Mouse (Mus musculus) liver, embryonic 12.5 days (tissue): ENCODE measurements around the gene Olfr513. TPM values are rescaled to one million over a fixed set of nuclear protein-coding genes. Genes with fewer than 3 reads are reported as not detected.

Source experiments
- ATAC-seq: fragments of 200-750 bp; cut with Nextera tagmentation; 2 replicates; pipeline ENCODE4 v1.8.0; 2017; ENCODE audit warnings: moderate number of reproducible peaks, mild to moderate bottlenecking, moderate library complexity
- H3K27ac ChIP-seq: fragments of 300-500 bp; sonication (generic); 2 replicates; pipeline ENCODE4 v1.5.1; 2016; ENCODE audit warnings: mild to moderate bottlenecking
- H3K27me3 ChIP-seq: fragments of 300-500 bp; sonication (generic); replicated peaks from 2 replicates; pipeline ENCODE4 v1.6.1; 2016; ENCODE audit warnings: mild to moderate bottlenecking, moderate library complexity
- H3K36me3 ChIP-seq: fragments of 300-500 bp; sonication (generic); 2 replicates; pipeline ENCODE4 v1.6.1; 2016; ENCODE audit warnings: mild to moderate bottlenecking, moderate library complexity
- H3K4me1 ChIP-seq: fragments of 300-500 bp; sonication (generic); 2 replicates; pipeline ENCODE4 v1.6.1; 2016
- H3K4me2 ChIP-seq: fragments of 300-500 bp; sonication (generic); 2 replicates; pipeline ENCODE4 v1.6.1; 2016; ENCODE audit warnings: mild to moderate bottlenecking, moderate library complexity
- H3K4me3 ChIP-seq: fragments of 300-500 bp; sonication (generic); 2 replicates; pipeline ENCODE4 v1.5.1; 2016; ENCODE audit warnings: mild to moderate bottlenecking, moderate library complexity
- H3K9ac ChIP-seq: fragments of 300-500 bp; sonication (generic); 2 replicates; pipeline ENCODE4 v1.6.1; 2016; ENCODE audit warnings: mild to moderate bottlenecking, moderate library complexity
- H3K9me3 ChIP-seq: fragments of 300-500 bp; sonication (generic); replicated peaks from 2 replicates; pipeline ENCODE4 v1.6.1; 2016; ENCODE audit warnings: mild to moderate bottlenecking, moderate library complexity
- WGBS: fragments of 180-500 bp; shearing (Covaris S2); methylation state at CpG from one replicate; pipeline ENCODE4 v1.1.7; 2016; ENCODE audit not compliant: insufficient replicate concordance; 5-methylcytosine and 5-hydroxymethylcytosine counted together
- polyA plus RNA-seq: library from polyadenylated mRNA; unstranded; fragments of >200 nt; fragmentation: Nextera tagmentation; extraction: Ambion mirVana; gene quantifications from 2 replicates; pipeline ENCODE4 v1.2.1, GENCODE M21; 2016

The Olfr513 gene
- polyA plus RNA-seq = not detected in 2 replicates

DNA sequence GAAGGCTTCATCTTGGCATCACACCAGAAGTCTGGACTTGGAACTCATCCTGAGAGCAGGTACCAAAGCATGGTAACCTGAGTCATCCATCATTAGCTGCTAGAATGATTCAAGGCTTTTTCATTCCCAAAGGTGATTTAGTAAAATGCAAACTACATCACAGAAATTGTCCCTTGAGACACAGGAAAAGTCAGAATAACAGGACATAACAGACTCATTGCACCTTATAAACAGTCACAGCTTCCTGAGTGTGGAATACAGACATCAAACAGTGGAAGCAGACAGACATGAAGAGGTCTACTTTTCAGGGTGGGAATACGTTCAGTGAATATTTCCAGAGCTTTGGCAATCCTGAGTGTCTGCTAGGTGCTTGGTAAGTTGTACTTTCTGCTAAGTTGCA is at the start of gene Olfr513:
Olfr513 (plus strand) TSS at position 301 of the 400 bp plus-strand sequence.
- Histone ChIP-seq H3K9ac (no peak within 1 kb of the TSS), H3K4me3 (no peak within 1 kb of the TSS), H3K4me2 (no peak within 1 kb of the TSS), H3K4me1 (no peaks in the 10 kb centered on the region), H3K9me3 (0 out of 2 replicates have a peak, but pooled peaks cover 7% of the 10 kb centered on the region), H3K27ac (no peak within 1 kb of the TSS), H3K27me3 (no peaks in the 10 kb centered on the region), H3K36me3 (no peaks in the 10 kb centered on the region)
- ATAC-seq = no peak
- 29% methylated on average over 1 of the region's 1 CpGs for WGBS

GRCm38 (mm10) chr7:108713020-108713419 is 37.8 kb upstream of the Olfr513 start, which contains the start of gene Olfr512:
Gene Olfr512 (plus strand): TSS chr7:108713320.
- H3K4me1 ChIP-seq = no peaks in the 10 kb centered on the region
- H3K9me3 ChIP-seq = 0 out of 2 replicates have a peak, but pooled peaks cover 3% of the 10 kb centered on the region
- no peak within 1 kb of the TSS for H3K4me2 ChIP-seq
- no peak for ATAC-seq
- H3K4me3 ChIP-seq = no peak within 1 kb of the TSS
- H3K36me3 ChIP-seq = no peaks in the 10 kb centered on the region
- no peak within 1 kb of the TSS for H3K9ac ChIP-seq
- H3K27me3 ChIP-seq = no peaks in the 10 kb centered on the region
- no peak within 1 kb of the TSS for H3K27ac ChIP-seq

GRCm38 (mm10) chr7:108760411-108760810 is 9.6 kb downstream of the Olfr513 start:
- ATAC-seq = no peak
- no peaks in the 10 kb centered on the region for H3K27me3 ChIP-seq
- no peaks in the 10 kb centered on the region for H3K9me3 ChIP-seq
- no peaks in the 10 kb centered on the region for H3K4me1 ChIP-seq
- H3K4me3 ChIP-seq = no peak overlapping the region
- H3K27ac ChIP-seq = no peak overlapping the region
- no peaks in the 10 kb centered on the region for H3K36me3 ChIP-seq
- H3K9ac ChIP-seq = no peak overlapping the region
- H3K4me2 ChIP-seq = no peak overlapping the region
- WGBS = 29% methylated on average over 3 of the region's 3 CpGs

GRCm38 (mm10) chr7:108797205-108797933 is 46.6 kb downstream of the Olfr513 start:
- H3K9me3 ChIP-seq = no peaks in the 10 kb centered on the region
- no peak for ATAC-seq
- H3K4me2 ChIP-seq = no peak overlapping the region
- 36% methylated on average over 1 of the region's 1 CpGs for WGBS
- H3K27me3 ChIP-seq = no peaks in the 10 kb centered on the region
- H3K36me3 ChIP-seq = no peaks in the 10 kb centered on the region
- H3K27ac ChIP-seq = no peak overlapping the region
- no peaks in the 10 kb centered on the region for H3K4me1 ChIP-seq
- no peak overlapping the region for H3K4me3 ChIP-seq
- H3K9ac ChIP-seq = no peak overlapping the region

Other genes with a start within 250 kb of the Olfr513 start
- gene Olfr502, start 225.9 kb upstream of the Olfr513 start, polyA plus RNA-seq = not detected in 2 replicates
- not detected in 2 replicates for gene Olfr503, start 206.4 kb upstream of the Olfr513 start, polyA plus RNA-seq
- not detected in 2 replicates for gene Olfr504, start 185.2 kb upstream of the Olfr513 start, polyA plus RNA-seq
- not detected in 2 replicates for gene Olfr506, start 140.2 kb upstream of the Olfr513 start, polyA plus RNA-seq
- not detected in 2 replicates for gene Olfr507, start 129.2 kb upstream of the Olfr513 start, polyA plus RNA-seq
- gene Olfr508, start 121.0 kb upstream of the Olfr513 start, polyA plus RNA-seq = not detected in 2 replicates
- not detected in 2 replicates for gene Olfr509, start 99.1 kb upstream of the Olfr513 start, polyA plus RNA-seq
- gene Olfr510, start 84.6 kb upstream of the Olfr513 start, polyA plus RNA-seq = not detected in 2 replicates
- gene Olfr512, start 37.7 kb upstream of the Olfr513 start, polyA plus RNA-seq = not detected in 2 replicates
- not detected in 2 replicates for gene Olfr514, start 75.0 kb downstream of the Olfr513 start, polyA plus RNA-seq
- not detected in 2 replicates for gene Olfr516, start 99.6 kb downstream of the Olfr513 start, polyA plus RNA-seq
- not detected in 2 replicates for gene Olfr517, start 121.4 kb downstream of the Olfr513 start, polyA plus RNA-seq
- not detected in 2 replicates for gene Olfr518, start 134.0 kb downstream of the Olfr513 start, polyA plus RNA-seq
- gene Olfr519, start 143.4 kb downstream of the Olfr513 start, polyA plus RNA-seq = not detected in 2 replicates
- 0.08 and 0.10 TPM in 2 replicates for gene Nlrp10, start 179.2 kb downstream of the Olfr513 start, polyA plus RNA-seq
- gene Eif3f, start 183.4 kb downstream of the Olfr513 start, polyA plus RNA-seq = 60.3 and 61.3 TPM in 2 replicates
- 0.04 and 0.19 TPM in 2 replicates for gene Tub, start 199.4 kb downstream of the Olfr513 start, polyA plus RNA-seq